Mouse (Mus musculus): ENCODE data around the gene Atp6v0d1.

Gene Atp6v0d1

DNA sequence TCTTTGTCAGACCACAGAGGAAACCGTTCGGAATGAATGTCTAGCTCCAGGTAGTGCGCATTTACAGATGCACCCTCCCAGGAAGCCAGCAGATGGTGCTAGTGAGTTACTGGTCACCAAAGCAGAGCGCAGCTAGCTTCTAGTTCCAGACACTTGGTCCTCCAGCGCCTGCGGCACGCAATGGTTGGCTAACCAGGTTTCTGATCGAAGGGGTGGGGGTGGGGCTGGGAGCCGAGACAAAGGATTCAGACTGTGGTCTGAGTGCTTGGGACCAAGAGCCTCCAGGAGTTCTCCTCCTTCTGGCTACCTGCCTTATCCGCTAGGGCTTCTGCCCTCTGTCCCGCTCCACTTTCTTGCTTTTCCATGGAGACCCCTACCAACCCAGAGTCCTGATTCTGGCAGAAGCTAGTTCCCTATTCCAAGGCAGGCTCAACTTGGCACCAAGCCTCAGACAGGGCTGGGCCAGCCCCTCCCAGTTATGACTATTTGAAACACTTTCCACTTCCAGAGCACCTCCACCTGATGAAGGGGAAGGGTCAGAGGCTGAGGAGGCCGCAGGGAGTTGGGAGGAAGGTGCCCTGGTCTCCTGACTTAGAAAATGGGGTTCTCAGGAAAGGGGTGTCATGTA is 49.7 kb downstream of the Atp6v0d1 start:
- DNase-seq (ENCODE audit: low read depth, low spot score), result peak; percentile 84
- no peaks in the 10 kb centered on the region; the same call in 1 of the 2 replicates for H3K27me3 ChIP-seq (ENCODE audit: control insufficient read depth, insufficient read depth, low read length, poor library complexity, severe bottlenecking)

GRCm38 (mm10) chr8:105514656-105515055 is 51.2 kb downstream of the Atp6v0d1 start:
- no peak for DNase-seq (ENCODE audit: low read depth, low spot score)
- no peaks in the 10 kb centered on the region; the same call in 1 of the 2 replicates for H3K27me3 ChIP-seq (ENCODE audit: control insufficient read depth, insufficient read depth, low read length, poor library complexity, severe bottlenecking)

More for the DNA sequence above, 49.7 kb downstream of the Atp6v0d1 start:
- H3K36me3 ChIP-seq (ENCODE audit: control insufficient read depth, insufficient read depth, low read length, poor library complexity, severe bottlenecking), result no peaks in the 10 kb centered on the region

DNA sequence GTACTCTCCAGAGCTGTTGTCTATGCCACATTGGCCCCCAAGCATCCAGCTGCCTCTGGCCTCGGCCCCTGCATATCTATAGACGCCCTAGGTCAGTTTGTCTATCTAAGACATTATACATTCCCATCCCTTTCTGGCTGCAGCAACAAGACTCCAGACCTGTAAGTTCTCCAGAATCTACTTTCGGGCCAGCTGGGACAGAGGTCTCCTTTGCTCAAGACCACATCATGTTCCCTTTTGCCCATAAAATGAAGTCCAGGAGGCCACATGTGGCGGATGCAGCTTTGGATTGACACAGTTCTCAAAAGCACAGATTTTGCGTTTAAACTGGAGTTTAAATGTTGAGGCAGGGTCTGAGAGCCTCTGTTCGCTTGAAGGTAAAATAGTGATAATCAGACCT is 51.7 kb downstream of the Atp6v0d1 start:
- Histone ChIP-seq H3K27me3 (ENCODE audit: control insufficient read depth, insufficient read depth, low read length, poor library complexity, severe bottlenecking) (no peaks in the 10 kb centered on the region; the same call in 1 of the 2 replicates), H3K36me3 (ENCODE audit: control insufficient read depth, insufficient read depth, low read length, poor library complexity, severe bottlenecking) (no peaks in the 10 kb centered on the region)
- no peak for DNase-seq (ENCODE audit: low read depth, low spot score)

More at GRCm38 (mm10) chr8:105514656-105515055, 51.2 kb downstream of the Atp6v0d1 start:
- H3K36me3 ChIP-seq (ENCODE audit: control insufficient read depth, insufficient read depth, low read length, poor library complexity, severe bottlenecking), result no peaks in the 10 kb centered on the region

GRCm38 (mm10) chr8:105509997-105510735 is 55.7 kb downstream of the Atp6v0d1 start:
- no peak for DNase-seq (ENCODE audit: low read depth, low spot score)
- Histone ChIP-seq H3K36me3 (ENCODE audit: control insufficient read depth, insufficient read depth, low read length, poor library complexity, severe bottlenecking) (no peaks in the 10 kb centered on the region), H3K27me3 (ENCODE audit: control insufficient read depth, insufficient read depth, low read length, poor library complexity, severe bottlenecking) (no peaks in the 10 kb centered on the region)

DNA sequence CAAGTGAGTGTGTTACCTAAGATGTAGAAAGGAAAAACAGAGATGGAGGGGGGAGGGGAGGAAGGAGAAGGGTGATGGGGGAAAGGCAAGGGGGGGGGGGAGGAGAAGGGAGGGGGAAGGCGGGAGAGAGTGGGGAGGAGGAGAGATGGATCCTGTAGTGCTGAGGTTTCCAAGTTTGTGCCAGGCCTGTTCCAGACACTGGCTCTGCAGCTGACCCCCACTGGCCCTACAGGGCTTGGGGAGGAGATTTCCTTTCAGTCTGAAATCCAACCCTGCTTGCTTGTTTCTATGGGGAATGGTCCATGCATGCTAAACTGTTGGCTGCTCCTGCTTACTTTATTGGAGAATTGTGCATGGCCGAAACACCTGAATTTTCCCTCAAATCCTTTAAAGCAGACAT is 57.1 kb downstream of the Atp6v0d1 start:
- no peak for DNase-seq (ENCODE audit: low read depth, low spot score)
- H3K36me3 ChIP-seq (ENCODE audit: control insufficient read depth, insufficient read depth, low read length, poor library complexity, severe bottlenecking), result no peaks in the 10 kb centered on the region
- no peaks in the 10 kb centered on the region for H3K27me3 ChIP-seq (ENCODE audit: control insufficient read depth, insufficient read depth, low read length, poor library complexity, severe bottlenecking)

DNA sequence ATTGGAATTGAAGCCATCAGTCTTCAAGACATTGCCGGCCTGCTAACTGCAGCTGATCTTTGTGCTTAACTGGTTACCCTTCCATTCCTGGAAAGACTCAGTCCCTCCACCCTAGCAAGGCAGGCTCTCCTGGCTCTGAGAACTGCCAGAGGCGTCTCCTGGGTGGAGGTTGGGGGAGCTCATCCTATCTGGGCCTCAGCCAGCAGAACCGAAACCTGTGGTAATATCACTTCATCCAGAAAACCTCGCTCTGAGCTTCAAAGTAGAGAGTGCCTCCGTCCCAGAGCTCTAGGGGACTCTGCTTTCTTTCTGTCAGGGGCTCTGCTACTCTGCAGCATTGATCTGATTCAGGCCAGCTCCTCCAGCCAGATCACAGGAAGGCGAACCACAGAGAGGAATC is 58.9 kb downstream of the Atp6v0d1 start:
- DNase-seq (ENCODE audit: low read depth, low spot score), result no peak

GRCm38 (mm10) chr8:105504617-105505016 is 61.2 kb downstream of the Atp6v0d1 start:
- no peak for DNase-seq (ENCODE audit: low read depth, low spot score)
- Histone ChIP-seq H3K27me3 (ENCODE audit: control insufficient read depth, insufficient read depth, low read length, poor library complexity, severe bottlenecking) (no peaks in the 10 kb centered on the region), H3K36me3 (ENCODE audit: control insufficient read depth, insufficient read depth, low read length, poor library complexity, severe bottlenecking) (no peaks in the 10 kb centered on the region)

More for the DNA sequence above, 58.9 kb downstream of the Atp6v0d1 start:
- H3K36me3 ChIP-seq (ENCODE audit: control insufficient read depth, insufficient read depth, low read length, poor library complexity, severe bottlenecking), result no peaks in the 10 kb centered on the region
- no peaks in the 10 kb centered on the region for H3K27me3 ChIP-seq (ENCODE audit: control insufficient read depth, insufficient read depth, low read length, poor library complexity, severe bottlenecking)

DNA sequence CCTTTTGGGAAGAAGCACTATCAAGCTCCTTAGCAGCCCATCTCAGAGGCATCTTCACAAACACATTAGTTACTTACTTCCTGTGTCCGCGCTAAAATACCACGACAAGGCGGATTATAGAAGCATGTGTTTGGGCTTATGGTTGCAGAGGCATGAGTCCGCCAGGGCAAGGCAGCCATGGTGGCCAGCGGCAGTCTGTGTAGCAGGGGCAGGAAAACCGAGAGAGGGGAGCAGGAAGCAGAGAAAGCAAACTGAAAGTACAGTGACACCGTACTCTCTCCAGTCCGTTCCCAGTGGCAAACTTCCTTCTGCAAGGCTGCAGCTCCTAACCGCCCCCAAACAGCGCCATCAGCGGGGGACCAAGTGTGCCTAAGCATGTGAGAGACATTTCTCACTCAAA is 66.1 kb downstream of the Atp6v0d1 start:
- Histone ChIP-seq H3K36me3 (ENCODE audit: control insufficient read depth, insufficient read depth, low read length, poor library complexity, severe bottlenecking) (no peaks in the 10 kb centered on the region), H3K27me3 (ENCODE audit: control insufficient read depth, insufficient read depth, low read length, poor library complexity, severe bottlenecking) (no peaks in the 10 kb centered on the region)
- no peak for DNase-seq (ENCODE audit: low read depth, low spot score)

DNA sequence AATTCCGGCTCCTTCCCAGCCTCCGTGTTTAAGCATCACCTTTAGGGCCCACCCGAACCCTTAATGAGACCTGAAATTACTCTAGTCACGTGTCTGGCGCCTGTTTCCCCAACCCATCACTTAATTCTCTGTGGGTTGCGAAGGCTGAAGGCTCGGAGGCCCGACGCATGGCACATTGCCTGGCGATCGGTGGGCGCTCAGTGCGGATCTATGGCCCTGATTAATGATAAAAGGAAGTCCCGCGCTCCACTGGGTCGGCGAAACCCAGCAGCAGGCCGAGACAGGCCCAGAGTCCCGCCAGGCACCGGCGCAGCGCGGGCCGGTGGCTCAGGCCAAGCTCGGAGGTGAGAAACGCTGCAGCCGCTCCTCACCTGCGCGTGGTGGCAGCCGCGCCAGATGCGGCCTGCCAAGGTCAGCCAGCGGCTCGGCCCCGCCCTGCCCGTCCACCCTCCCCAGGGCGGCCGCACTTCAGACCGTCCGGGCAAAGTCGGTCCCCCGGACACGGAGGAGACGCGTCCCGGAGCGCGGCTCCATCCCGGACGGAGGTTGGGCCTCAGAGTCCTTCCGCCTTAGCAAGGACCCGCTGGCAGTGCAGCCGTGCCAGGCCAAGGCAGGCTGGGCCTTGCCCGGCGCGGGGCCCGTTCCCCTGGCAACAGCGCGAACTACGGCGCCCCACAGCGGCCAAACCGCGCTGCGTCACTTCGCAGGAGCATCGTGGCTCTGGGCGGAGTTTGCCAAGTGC is 69.2 kb downstream of the Atp6v0d1 start, which contains the start of gene Zdhhc1:
Zdhhc1 (minus strand) TSS at position 464 of the 742 bp plus-strand sequence.
- H3K27me3 ChIP-seq (ENCODE audit: control insufficient read depth, insufficient read depth, low read length, poor library complexity, severe bottlenecking), result no peaks in the 10 kb centered on the region
- H3K36me3 ChIP-seq (ENCODE audit: control insufficient read depth, insufficient read depth, low read length, poor library complexity, severe bottlenecking), result no peaks in the 10 kb centered on the region
- DNase-seq (ENCODE audit: low read depth, low spot score), result peak; percentile 78

GRCm38 (mm10) chr8:105495350-105496302 is 70.2 kb downstream of the Atp6v0d1 start:
- no peak for DNase-seq (ENCODE audit: low read depth, low spot score)
- H3K27me3 ChIP-seq (ENCODE audit: control insufficient read depth, insufficient read depth, low read length, poor library complexity, severe bottlenecking), result no peaks in the 10 kb centered on the region
- no peaks in the 10 kb centered on the region for H3K36me3 ChIP-seq (ENCODE audit: control insufficient read depth, insufficient read depth, low read length, poor library complexity, severe bottlenecking)

GRCm38 (mm10) chr8:105494566-105494965 is 71.3 kb downstream of the Atp6v0d1 start:
- no peaks in the 10 kb centered on the region for H3K36me3 ChIP-seq (ENCODE audit: control insufficient read depth, insufficient read depth, low read length, poor library complexity, severe bottlenecking)
- H3K27me3 ChIP-seq (ENCODE audit: control insufficient read depth, insufficient read depth, low read length, poor library complexity, severe bottlenecking), result no peaks in the 10 kb centered on the region
- DNase-seq (ENCODE audit: low read depth, low spot score), result no peak

GRCm38 (mm10) chr8:105493495-105493894 is 72.4 kb downstream of the Atp6v0d1 start:
- Histone ChIP-seq H3K36me3 (ENCODE audit: control insufficient read depth, insufficient read depth, low read length, poor library complexity, severe bottlenecking) (no peaks in the 10 kb centered on the region), H3K27me3 (ENCODE audit: control insufficient read depth, insufficient read depth, low read length, poor library complexity, severe bottlenecking) (no peaks in the 10 kb centered on the region)
- DNase-seq (ENCODE audit: low read depth, low spot score), result no peak

GRCm38 (mm10) chr8:105489281-105489680 is 76.6 kb downstream of the Atp6v0d1 start:
- DNase-seq (ENCODE audit: low read depth, low spot score), result no peak
- H3K27me3 ChIP-seq (ENCODE audit: control insufficient read depth, insufficient read depth, low read length, poor library complexity, severe bottlenecking), result no peaks in the 10 kb centered on the region
- H3K36me3 ChIP-seq (ENCODE audit: control insufficient read depth, insufficient read depth, low read length, poor library complexity, severe bottlenecking), result no peaks in the 10 kb centered on the region

DNA sequence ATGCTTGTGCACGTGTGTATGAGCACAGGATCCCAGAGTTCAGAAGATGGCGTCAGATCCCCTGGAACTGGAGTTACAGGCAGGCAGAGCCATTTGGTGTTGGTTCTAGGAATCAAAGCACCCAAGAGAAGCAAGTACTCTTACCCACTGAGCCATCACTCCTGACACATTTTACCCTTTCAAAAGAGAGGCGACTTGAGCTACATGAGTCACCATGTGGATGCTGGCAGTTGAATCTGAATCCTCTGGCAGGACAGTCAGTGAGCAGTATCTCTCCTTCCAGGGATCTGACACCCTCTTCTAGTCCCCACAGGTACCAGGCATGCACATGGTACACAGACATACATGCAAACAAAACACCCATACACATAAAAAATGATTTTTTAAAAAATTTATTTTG is 77.8 kb downstream of the Atp6v0d1 start:
- no peak for DNase-seq (ENCODE audit: low read depth, low spot score)
- H3K36me3 ChIP-seq (ENCODE audit: control insufficient read depth, insufficient read depth, low read length, poor library complexity, severe bottlenecking), result no peaks in the 10 kb centered on the region
- no peaks in the 10 kb centered on the region for H3K27me3 ChIP-seq (ENCODE audit: control insufficient read depth, insufficient read depth, low read length, poor library complexity, severe bottlenecking)

All from splenic B cell, adult 2 months (primary cell).